Mouse (Mus musculus) liver, embryonic 14.5 days (tissue): Measurements from ENCODE around the gene Fry. TPM values are rescaled to one million over a fixed set of nuclear protein-coding genes. Genes with fewer than 3 reads are reported as not detected.

ENCODE experiments used
- ATAC-seq: fragments of 200-750 bp; cut with Nextera tagmentation; 2 replicates; pipeline ENCODE4 v1.8.0; 2017; ENCODE audit warnings: moderate number of reproducible peaks, mild to moderate bottlenecking, moderate library complexity; ENCODE audit not compliant: insufficient read depth
- DNase-seq, 3 experiments: peaks; one replicate each; pipeline ENCODE4 v3.0.0-alpha.2; 2012 to 2013; ENCODE audit warnings: low read depth in 3 of 3, low spot score in 3 of 3
- H3K27ac ChIP-seq: fragments of 300-500 bp; sonication (generic); 2 replicates; pipeline ENCODE4 v1.5.1; 2014; ENCODE audit warnings: moderate library complexity, mild to moderate bottlenecking, control low read depth, inconsistent platforms
- H3K27me3 ChIP-seq: fragments of 300-500 bp; sonication (generic); 2 replicates; pipeline ENCODE4 v1.6.1; 2014; ENCODE audit warnings: mild to moderate bottlenecking, low read length, moderate library complexity; ENCODE audit not compliant: control insufficient read depth, insufficient read depth
- H3K36me3 ChIP-seq: fragments of 300-500 bp; sonication (generic); replicated peaks from 2 replicates; pipeline ENCODE4 v1.6.1; 2014; ENCODE audit warnings: low read depth; ENCODE audit not compliant: control insufficient read depth, insufficient read depth
- H3K4me1 ChIP-seq, 2 experiments: fragments of 200-500 bp in 1 of 2; fragments of 300-500 bp in 1 of 2; sonication (generic) in 1 of 2; replicated peaks; 2 replicates each; pipeline ENCODE4 v1.6.1; 2012 to 2014; ENCODE audit warnings: antibody characterized with exemption in 1 of 2, inconsistent platforms in 1 of 2, low read length in 1 of 2; ENCODE audit not compliant: control insufficient read depth in 2 of 2, insufficient read depth in 2 of 2
- H3K4me2 ChIP-seq: fragments of 300-500 bp; sonication (generic); 2 replicates; pipeline ENCODE4 v1.6.1; 2014; ENCODE audit warnings: low read depth, mild to moderate bottlenecking, control low read depth, moderate library complexity
- H3K4me3 ChIP-seq, 2 experiments: fragments of 200-500 bp in 1 of 2; fragments of 300-500 bp in 1 of 2; sonication (generic) in 1 of 2; 2 replicates each; pipeline ENCODE4 v1.5.1; 2012 to 2014; ENCODE audit warnings: low read depth in 2 of 2, low read length in 2 of 2, mild to moderate bottlenecking in 2 of 2, control low read depth in 1 of 2, inconsistent platforms in 1 of 2, moderate library complexity in 1 of 2; ENCODE audit not compliant: insufficient read depth in 1 of 2
- H3K9ac ChIP-seq: fragments of 300-500 bp; sonication (generic); replicated peaks from 2 replicates; pipeline ENCODE4 v1.6.1; 2014; ENCODE audit warnings: mild to moderate bottlenecking, control low read depth, moderate library complexity
- H3K9me3 ChIP-seq: fragments of 300-500 bp; sonication (generic); 2 replicates; pipeline ENCODE4 v1.6.1; 2016; ENCODE audit warnings: low read length, mixed read lengths; ENCODE audit not compliant: control insufficient read depth
- CTCF ChIP-seq: IDR thresholded peaks from 2 replicates; pipeline ENCODE4 v1.5.1; 2016; ENCODE audit warnings: antibody characterized with exemption, low read depth, control low read depth
- EP300 ChIP-seq: IDR thresholded peaks from 2 replicates; pipeline ENCODE4 v1.6.1; 2016; ENCODE audit warnings: antibody characterized with exemption, low read depth
- WGBS: fragments of 180-500 bp; shearing (Covaris S2); extraction: QIAGEN DNeasy Blood & Tissue Kit; methylation state at CpG from one replicate; pipeline ENCODE4 v1.1.7; 2014; ENCODE audit not compliant: insufficient replicate concordance; 5-methylcytosine and 5-hydroxymethylcytosine counted together
- polyA plus RNA-seq, 2 experiments: library from polyadenylated mRNA; depleted of rRNA in 1 of 2; stranded (reverse) in 1 of 2; unstranded in 1 of 2; fragments of >200 nt; fragmentation: Nextera tagmentation in 1 of 2; extraction: Ambion mirVana in 1 of 2; gene quantifications; 2 replicates each; pipeline versions ENCODE4 v1.2.1 to v1.2.3; 2012 to 2014

The Fry gene
- polyA plus RNA-seq, 2 experiments = 1.4 to 1.9 TPM

GRCm38 (mm10) chr5:150207596-150207995 lies 89.2 kb downstream of the Fry start:
- DNase-seq = no peak
- Histone ChIP-seq H3K4me2 (no peak overlapping the region; the same call in 1 of the 2 replicates), H3K9ac (no peak overlapping the region), H3K27ac (no peak overlapping the region), H3K27me3 (no peaks in the 10 kb centered on the region), H3K4me1 (no peaks in the 10 kb centered on the region), H3K9me3 (no peaks in the 10 kb centered on the region), H3K36me3 (no peaks in the 10 kb centered on the region), H3K4me3 (no peak overlapping the region)
- ATAC-seq = no peak
- 62% methylated on average over 18 of the region's 18 CpGs for WGBS
- TF ChIP-seq EP300 (no peak), CTCF (no peak)

GRCm38 (mm10) chr5:150208009-150208408 lies 89.6 kb downstream of the Fry start:
- Histone ChIP-seq H3K4me2 (no peak overlapping the region), H3K9ac (no peak overlapping the region), H3K4me3 (no peak overlapping the region), H3K4me1 (no peaks in the 10 kb centered on the region), H3K27me3 (no peaks in the 10 kb centered on the region), H3K27ac (no peak overlapping the region), H3K36me3 (no peaks in the 10 kb centered on the region), H3K9me3 (no peaks in the 10 kb centered on the region)
- DNase-seq (no peak), ATAC-seq (no peak)
- 66% methylated on average over 7 of the region's 7 CpGs for WGBS
- TF ChIP-seq CTCF (no peak), EP300 (no peak)

GRCm38 (mm10) chr5:150214081-150214480 lies 95.6 kb downstream of the Fry start:
- Histone ChIP-seq H3K4me3 (no peak overlapping the region), H3K27me3 (no peaks in the 10 kb centered on the region), H3K4me1 (no peaks in the 10 kb centered on the region), H3K36me3 (no peaks in the 10 kb centered on the region), H3K9me3 (no peaks in the 10 kb centered on the region), H3K27ac (no peak overlapping the region), H3K9ac (no peak overlapping the region), H3K4me2 (no peak overlapping the region)
- no peak for TF ChIP-seq EP300
- no peak for TF ChIP-seq CTCF
- ATAC-seq (no peak), DNase-seq (no peak)
- 83% methylated on average over 6 of the region's 6 CpGs for WGBS

GRCm38 (mm10) chr5:150216066-150216465 lies 97.6 kb downstream of the Fry start:
- Histone ChIP-seq H3K9me3 (no peaks in the 10 kb centered on the region), H3K9ac (no peak overlapping the region), H3K27me3 (no peaks in the 10 kb centered on the region), H3K27ac (no peak overlapping the region), H3K4me1 (no peaks in the 10 kb centered on the region), H3K4me2 (no peak overlapping the region), H3K4me3 (no peak overlapping the region), H3K36me3 (no peaks in the 10 kb centered on the region)
- WGBS = 59% methylated on average over 11 of the region's 11 CpGs
- DNase-seq (no peak), ATAC-seq (no peak)
- TF ChIP-seq CTCF = no peak
- TF ChIP-seq EP300 = no peak

GRCm38 (mm10) chr5:150219457-150219856 lies 101.0 kb downstream of the Fry start:
- 63% methylated on average over 8 of the region's 8 CpGs for WGBS
- H3K9ac ChIP-seq = no peak overlapping the region
- ATAC-seq (no peak), DNase-seq (no peak)
- H3K27ac ChIP-seq = no peak overlapping the region
- H3K36me3 ChIP-seq = no peaks in the 10 kb centered on the region
- H3K9me3 ChIP-seq = no peaks in the 10 kb centered on the region
- H3K27me3 ChIP-seq = no peaks in the 10 kb centered on the region
- no peak overlapping the region for H3K4me2 ChIP-seq
- TF ChIP-seq CTCF = no peak
- TF ChIP-seq EP300 = no peak
- H3K4me1 ChIP-seq = no peaks in the 10 kb centered on the region
- H3K4me3 ChIP-seq = no peak overlapping the region
